Mouse (Mus musculus): ENCODE data around the gene Olfr1351.
"Not testable (repeated sequence)": the region's sequence is repeated elsewhere in the genome, so short reads cannot be mapped to it uniquely, and the experiment has no call there.

DNA sequence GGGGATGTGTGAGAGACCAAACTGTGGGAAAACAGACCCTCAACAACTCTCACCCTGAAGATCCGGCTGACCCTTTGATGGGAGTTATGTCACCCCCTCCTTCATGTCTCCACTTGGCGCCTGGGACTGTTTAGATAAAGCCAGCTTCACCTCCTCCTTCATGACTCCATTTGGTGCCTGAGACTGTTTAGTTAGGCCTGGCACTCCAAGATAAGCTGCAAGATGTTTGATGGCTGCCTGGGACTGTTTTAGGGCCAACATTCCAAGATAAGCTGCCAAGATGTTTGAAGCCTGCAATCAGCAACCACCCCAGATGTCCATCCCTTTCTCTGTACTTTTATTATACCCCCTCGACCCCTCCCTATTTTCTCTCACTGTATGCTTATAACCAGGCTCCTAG, 45.1 kb downstream of the Olfr1351 start:
- not testable (repeated sequence) for TF ChIP-seq CTCF, EP300 (IDR thresholded peaks at IDR 0.05; ENCODE audit: low read depth)

Measured in heart, postnatal 0 days (tissue).